Mouse (Mus musculus) liver, embryonic 14.5 days (tissue): ENCODE results near the gene C030005K15Rik.

ENCODE experiments used
- CTCF ChIP-seq: IDR thresholded peaks from 2 replicates; pipeline ENCODE4 v1.5.1; 2016; ENCODE audit warnings: antibody characterized with exemption, low read depth, control low read depth
- EP300 ChIP-seq: IDR thresholded peaks from 2 replicates; pipeline ENCODE4 v1.6.1; 2016; ENCODE audit warnings: antibody characterized with exemption, low read depth

DNA sequence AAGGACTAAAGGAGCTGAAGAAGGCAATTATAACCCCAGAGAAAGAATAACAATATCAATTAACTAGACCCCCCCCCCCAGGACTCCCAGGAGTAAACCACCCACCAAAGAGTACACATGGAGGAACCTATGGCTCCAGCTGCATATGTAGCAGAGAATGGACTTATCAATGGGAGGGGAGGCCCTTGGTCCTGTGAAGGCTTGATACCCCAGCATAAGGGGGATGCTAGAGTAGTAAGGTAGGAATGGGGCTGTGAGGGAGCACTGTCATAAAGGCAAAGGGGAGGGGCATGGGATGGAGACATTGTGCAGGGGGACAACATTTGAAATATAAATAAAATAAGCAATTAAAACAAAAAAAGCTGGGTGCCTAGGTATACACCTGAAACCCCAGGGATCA is 24.2 kb downstream of the C030005K15Rik start:
- TF ChIP-seq CTCF (no peak), EP300 (no peak)
